Mouse (Mus musculus): Measurements from ENCODE around the gene Ndufs2.

DNA sequence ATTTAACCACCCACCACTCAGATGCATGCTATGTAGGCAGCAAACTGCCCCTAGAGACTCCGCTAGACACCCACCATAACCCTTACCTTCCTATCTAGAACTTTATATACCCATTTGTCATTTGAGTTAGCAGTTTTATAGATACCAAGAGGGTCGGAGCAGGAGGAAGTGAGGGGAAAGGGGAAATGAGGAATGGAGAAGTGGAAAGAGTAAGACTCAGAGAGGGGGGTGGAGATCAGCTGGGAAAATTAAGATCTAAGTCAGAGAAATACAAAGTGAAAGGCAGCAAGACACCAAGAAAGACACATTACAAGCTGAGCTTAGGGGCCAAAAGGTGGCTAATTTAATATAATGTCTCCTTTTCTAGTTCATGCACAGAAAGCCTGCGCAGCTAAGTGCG, 16.6 kb downstream of the Ndufs2 start:
- TF ChIP-seq CTCF (IDR thresholded peaks at IDR 0.05; ENCODE audit: low read depth) (no peak), EP300 (IDR thresholded peaks at IDR 0.05; ENCODE audit: low read depth) (no peak)

All from heart, postnatal 0 days (tissue).